In the genomic region with DNA sequence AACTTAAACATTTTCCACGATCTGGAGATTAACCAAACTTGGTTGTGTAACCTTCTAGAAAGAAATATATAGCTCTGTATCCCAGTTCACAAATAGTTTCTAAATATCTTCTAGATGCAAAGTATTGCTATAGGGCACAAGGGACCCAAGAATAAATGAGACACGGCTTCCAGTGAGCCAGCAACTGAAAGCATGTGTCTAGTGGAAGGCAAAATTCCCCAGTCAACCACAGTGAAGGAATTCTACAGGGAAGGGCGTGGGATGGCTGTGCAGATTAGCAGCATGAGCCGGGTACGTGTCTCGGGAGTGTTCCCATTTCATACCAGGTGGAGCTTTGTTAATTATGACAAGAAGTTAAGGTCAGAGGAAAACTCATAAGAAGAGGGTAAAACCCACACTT, we compare ENCODE assay signal across 18 mouse cellular contexts.
"Had no signal": no experiment of that assay in that cellular context is flagged by ENCODE, and none has a peak within 500 bp of the region (broad histone marks: within the 10 kb centered on the region; RNA-seq: fewer than 3 reads in every experiment).

No protein-coding gene starts in this region.

- H3K4me2 ChIP-seq: lung, embryonic 15.5 days; midbrain, embryonic 11.5 days; midbrain, embryonic 13.5 days; midbrain, embryonic 15.5 days; neural tube, embryonic 12.5 days; stomach, embryonic 15.5 days had no signal

- H3K36me3 ChIP-seq: lung, embryonic 15.5 days; midbrain, embryonic 13.5 days; midbrain, embryonic 15.5 days; neural tube, embryonic 12.5 days; stomach, embryonic 15.5 days had no signal

- DNase-seq: liver, postnatal 0 days; lung, adult 2 months; lung, postnatal 14 days; lung, postnatal 36 days; right cerebral cortex, postnatal 14 days; thymus, adult 18-20 months; thymus, postnatal 14 days; thymus, postnatal 36 days had no signal

- H3K27ac ChIP-seq: lung, embryonic 15.5 days; macrophage; midbrain, embryonic 13.5 days; midbrain, embryonic 15.5 days; neural tube, embryonic 12.5 days; stomach, embryonic 15.5 days; stomach, postnatal 0 days had no signal

- H3K27me3 ChIP-seq: lung, embryonic 15.5 days; megakaryocyte, embryonic 14.5 days; midbrain, embryonic 15.5 days; stomach, embryonic 15.5 days had no signal

- H3K9ac ChIP-seq: liver, postnatal 0 days; lung, embryonic 15.5 days; midbrain, embryonic 13.5 days; midbrain, embryonic 15.5 days; neural tube, embryonic 12.5 days; stomach, embryonic 15.5 days had no signal

- H3K9me3 ChIP-seq: lung, embryonic 15.5 days; midbrain, embryonic 13.5 days; midbrain, embryonic 15.5 days; stomach, embryonic 15.5 days had no signal

- H3K4me1 ChIP-seq: lung, embryonic 15.5 days; megakaryocyte, embryonic 14.5 days; midbrain, embryonic 13.5 days; midbrain, embryonic 15.5 days; neural tube, embryonic 12.5 days; stomach, embryonic 15.5 days had no signal

- H3K4me3 ChIP-seq: lung, embryonic 15.5 days; megakaryocyte, embryonic 14.5 days; midbrain, embryonic 13.5 days; midbrain, embryonic 15.5 days; neural tube, embryonic 12.5 days; stomach, embryonic 15.5 days had no signal

- ATAC-seq: liver, postnatal 0 days; lung, postnatal 0 days; midbrain, embryonic 13.5 days; midbrain, embryonic 15.5 days had no signal
